Mouse (Mus musculus) bone marrow, adult 2 months (tissue): ENCODE measurements around the gene Pdx1. TPM values are rescaled to one million over a fixed set of nuclear protein-coding genes. Genes with fewer than 3 reads are reported as not detected.

Experiments used
- H3K27ac ChIP-seq: fragments of 200-500 bp; 2 replicates; pipeline ENCODE4 v1.5.1; 2012; ENCODE audit warnings: low read depth, mild to moderate bottlenecking, control low read depth, inconsistent platforms, low read length; ENCODE audit not compliant: control insufficient read depth, poor library complexity, insufficient read depth
- H3K4me1 ChIP-seq: fragments of 200-500 bp; 2 replicates; pipeline ENCODE4 v1.6.1; 2011; ENCODE audit warnings: low read length; ENCODE audit not compliant: control insufficient read depth, insufficient read depth
- H3K4me3 ChIP-seq: fragments of 200-500 bp; replicated peaks from 2 replicates; pipeline ENCODE3; 2011; ENCODE audit warnings: mild to moderate bottlenecking, low read depth, low read length, control low read depth; ENCODE audit not compliant: control insufficient read depth
- CTCF ChIP-seq: fragments of 200-500 bp; IDR thresholded peaks from 2 replicates; pipeline ENCODE4 v1.5.1; 2011; ENCODE audit warnings: low read length, control low read depth; ENCODE audit not compliant: control insufficient read depth, insufficient read depth
- POLR2A ChIP-seq: fragments of 200-500 bp; IDR thresholded peaks from 2 replicates; pipeline ENCODE4 v1.6.1; 2011; ENCODE audit warnings: low read depth, mild to moderate bottlenecking, control low read depth, low read length, borderline replicate concordance; ENCODE audit not compliant: control insufficient read depth
- WGBS: fragments of 180-500 bp; shearing (Covaris S2); methylation state at CpG from one replicate; pipeline ENCODE4 v1.1.7; 2018; 5-methylcytosine and 5-hydroxymethylcytosine counted together
- polyA plus RNA-seq: library from polyadenylated mRNA; stranded (reverse); fragments of >200 nt; gene quantifications from 2 replicates; pipeline ENCODE4 v1.2.4, GENCODE M21; 2011; ENCODE audit warnings: low replicate concordance; ENCODE audit not compliant: missing spikeins, insufficient read depth, insufficient read length

Pdx1 gene
- polyA plus RNA-seq, 1 experiment, result not detected

- 56% methylated on average over 4 of the region's 4 CpGs for WGBS
- H3K27ac ChIP-seq, result no peak overlapping the region
- no peaks in the 10 kb centered on the region for H3K4me1 ChIP-seq
- TF ChIP-seq CTCF, result no peak
- no peak for TF ChIP-seq POLR2A
- H3K4me3 ChIP-seq, result no peak overlapping the region
Observed at GRCm38 (mm10) chr5:147263945-147264344, 5.8 kb upstream of the Pdx1 start.

GRCm38 (mm10) chr5:147267434-147267833 is 2.3 kb upstream of the Pdx1 start:
- no peak overlapping the region for H3K4me3 ChIP-seq
- TF ChIP-seq POLR2A, result no peak
- no peak for TF ChIP-seq CTCF
- 24% methylated on average over 6 of the region's 6 CpGs for WGBS
- no peak overlapping the region for H3K27ac ChIP-seq
- no peaks in the 10 kb centered on the region for H3K4me1 ChIP-seq

- 7% methylated on average over 8 of the region's 8 CpGs for WGBS
- TF ChIP-seq CTCF, result no peak
- TF ChIP-seq POLR2A, result no peak
- no peak overlapping the region for H3K4me3 ChIP-seq
- H3K27ac ChIP-seq, result no peak overlapping the region
- no peaks in the 10 kb centered on the region for H3K4me1 ChIP-seq
Observed at GRCm38 (mm10) chr5:147268728-147269127, 1.0 kb upstream of the Pdx1 start.

- no peak overlapping the region for H3K27ac ChIP-seq
- no peak overlapping the region for H3K4me3 ChIP-seq
- TF ChIP-seq CTCF (no peak), POLR2A (no peak)
- no peaks in the 10 kb centered on the region for H3K4me1 ChIP-seq
- WGBS, result 3% methylated on average over 6 of the region's 6 CpGs
Observed at GRCm38 (mm10) chr5:147269371-147269770, 388 bp upstream of the Pdx1 start.

- no peak for TF ChIP-seq CTCF
- TF ChIP-seq POLR2A, result no peak
- H3K4me1 ChIP-seq, result no peaks in the 10 kb centered on the region
- 6% methylated on average over 29 of the region's 29 CpGs for WGBS
- no peak overlapping the region for H3K4me3 ChIP-seq
- H3K27ac ChIP-seq, result no peak overlapping the region
Observed at GRCm38 (mm10) chr5:147270673-147271655, 1.2 kb downstream of the Pdx1 start.

GRCm38 (mm10) chr5:147272046-147272807 is 2.5 kb downstream of the Pdx1 start:
- no peak for TF ChIP-seq CTCF
- TF ChIP-seq POLR2A, result no peak
- Histone ChIP-seq H3K4me1 (no peaks in the 10 kb centered on the region), H3K27ac (no peak overlapping the region), H3K4me3 (no peak overlapping the region)
- WGBS, result 17% methylated on average over 12 of the region's 12 CpGs

GRCm38 (mm10) chr5:147272808-147273345 is 3.1 kb downstream of the Pdx1 start:
- no peak overlapping the region for H3K4me3 ChIP-seq
- H3K4me1 ChIP-seq, result no peaks in the 10 kb centered on the region
- WGBS, result 12% methylated on average over 10 of the region's 10 CpGs
- no peak for TF ChIP-seq POLR2A
- no peak for TF ChIP-seq CTCF
- no peak overlapping the region for H3K27ac ChIP-seq
